Mouse (Mus musculus): ENCODE measurements around the gene Acrbp. TPM values are rescaled to one million over a fixed set of nuclear protein-coding genes. Genes with fewer than 3 reads are reported as not detected.

Gene Acrbp
- total RNA-seq, 2 experiments from 2014 or later: 2.5 to 2.7 TPM

DNA sequence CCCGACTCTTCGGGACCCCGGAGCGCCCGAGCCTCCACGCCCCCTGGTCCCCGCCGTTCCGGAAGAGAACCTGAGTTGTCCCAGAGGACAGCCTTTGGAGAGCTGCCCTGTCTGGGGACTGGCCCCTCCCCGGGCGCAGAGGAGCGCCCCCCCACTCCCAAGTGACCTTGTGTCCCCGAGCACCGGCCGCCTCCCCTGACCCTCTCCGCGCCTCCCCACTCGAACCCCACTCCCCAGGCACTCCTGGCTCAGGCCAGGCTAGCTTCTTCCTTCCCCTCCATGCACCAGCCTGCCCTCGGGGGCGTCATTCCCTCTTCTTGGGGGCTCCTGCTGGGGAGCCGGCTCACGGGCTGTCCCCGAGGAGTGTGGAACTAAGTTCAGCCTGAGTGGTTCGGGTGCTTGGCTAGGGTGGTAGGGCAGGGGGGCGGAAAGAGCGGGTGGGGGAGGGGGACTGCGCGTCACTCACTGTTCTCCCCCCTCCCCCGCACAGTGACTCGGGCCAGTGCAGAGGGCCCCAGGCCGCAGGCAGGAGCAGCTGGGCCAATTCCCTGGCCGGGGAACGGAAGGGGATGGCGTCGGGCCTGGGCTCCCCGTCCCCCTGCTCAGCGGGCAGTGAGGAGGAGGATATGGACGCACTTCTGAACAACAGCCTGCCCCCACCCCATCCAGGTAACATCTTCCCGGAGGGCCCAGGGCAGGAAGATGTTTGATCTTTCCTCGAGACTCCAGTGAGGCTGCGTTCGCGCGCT, 47.3 kb downstream of the Acrbp start:
- peak; percentile 58 to 61 for DNase-seq
- intact Hi-C loops (cut with DNase I): no loop called here

DNA sequence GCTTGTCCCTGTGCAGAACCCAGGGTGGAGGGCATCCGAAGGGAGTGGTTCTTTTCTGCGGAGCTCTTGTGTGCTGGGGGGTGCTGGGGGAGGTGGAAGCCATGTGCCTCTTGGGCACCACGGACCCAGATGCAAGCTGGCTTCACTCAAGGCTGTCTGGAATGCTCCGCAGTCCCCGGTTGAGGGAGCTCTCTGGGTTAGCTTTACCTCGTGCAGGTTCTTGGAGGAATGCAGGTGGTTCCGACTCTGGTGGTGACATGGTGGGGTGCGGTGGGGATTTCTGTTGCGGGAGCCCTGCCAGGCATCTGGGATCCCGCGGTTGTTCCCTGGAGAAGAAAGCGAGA, 47.8 kb downstream of the Acrbp start:
- intact Hi-C loops (cut with DNase I): no loop called here

DNA sequence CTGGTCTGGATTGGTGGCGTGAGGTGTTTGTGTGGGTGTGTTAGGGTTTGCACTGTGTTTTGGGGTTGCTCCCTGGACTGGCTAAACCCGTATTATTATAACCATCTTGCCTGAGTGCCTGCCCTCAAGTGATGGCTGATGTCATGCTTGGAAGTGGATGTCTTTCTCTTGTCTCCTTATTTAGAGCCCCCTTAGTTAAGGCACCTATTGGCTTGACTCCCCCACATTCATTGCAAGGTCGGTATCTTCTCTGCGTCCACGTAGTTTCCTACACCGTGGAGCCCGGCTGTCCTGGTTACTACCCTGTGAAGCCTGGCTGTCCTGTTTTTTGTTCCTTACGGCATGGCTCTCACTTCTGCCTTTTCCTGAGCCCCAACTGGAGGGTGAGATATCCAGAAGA, 48.5 kb downstream of the Acrbp start:
- no peak for DNase-seq
- intact Hi-C loops (cut with DNase I): no loop called here

More for the DNA sequence above, 47.8 kb downstream of the Acrbp start:
- DNase-seq: no peak

DNA sequence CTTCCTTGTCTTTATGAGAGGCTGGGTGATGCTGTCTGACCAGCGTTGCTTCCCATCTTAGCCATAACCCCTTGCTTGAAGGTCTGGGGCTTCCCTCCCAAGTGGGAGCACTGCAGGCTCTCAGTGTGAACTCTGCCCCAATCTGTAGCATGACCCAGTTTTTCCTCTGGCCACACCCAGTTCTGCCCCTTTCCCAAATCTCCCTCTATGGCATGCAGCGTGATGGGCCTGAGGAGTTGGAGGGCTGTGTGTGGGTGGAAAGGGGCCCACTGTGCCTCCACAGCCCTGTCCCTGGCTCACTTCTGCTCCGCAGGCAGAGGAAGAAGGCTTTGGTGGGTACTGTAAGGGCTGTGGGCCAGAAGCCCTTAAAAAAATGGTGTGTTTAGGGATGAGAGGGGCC, 49.0 kb downstream of the Acrbp start:
- intact Hi-C loops (cut with DNase I): no loop called here
- no peak for DNase-seq

DNA sequence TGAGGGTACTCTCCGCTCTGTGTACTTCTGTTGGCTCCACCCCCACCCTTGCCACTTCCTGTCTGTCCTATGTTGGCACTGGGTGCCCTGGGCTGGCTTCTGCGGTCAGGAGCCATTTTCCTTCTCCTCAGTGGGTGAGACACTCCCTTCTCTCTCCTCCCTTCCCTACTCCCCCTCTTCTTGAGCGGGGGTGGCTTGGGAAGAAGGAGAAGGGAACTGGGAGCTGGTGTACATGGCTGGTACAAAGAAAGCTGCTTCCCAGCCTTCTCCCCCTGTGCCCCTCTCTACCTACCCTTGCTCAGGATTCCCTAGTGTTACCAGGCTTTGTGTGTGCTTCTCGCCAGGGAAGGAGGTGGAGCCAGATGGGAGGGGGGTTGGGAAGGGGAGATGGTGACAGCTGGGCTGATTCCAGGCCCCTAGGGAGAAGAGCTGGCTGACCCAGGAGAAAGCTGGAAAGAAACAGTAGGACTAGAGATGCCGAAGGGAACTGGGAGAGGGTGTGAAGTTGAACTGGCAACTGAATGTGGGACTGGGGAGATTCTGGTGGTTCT, 50.0 kb downstream of the Acrbp start:
- DNase-seq: no peak
- intact Hi-C loops (cut with DNase I): no loop called here

DNA sequence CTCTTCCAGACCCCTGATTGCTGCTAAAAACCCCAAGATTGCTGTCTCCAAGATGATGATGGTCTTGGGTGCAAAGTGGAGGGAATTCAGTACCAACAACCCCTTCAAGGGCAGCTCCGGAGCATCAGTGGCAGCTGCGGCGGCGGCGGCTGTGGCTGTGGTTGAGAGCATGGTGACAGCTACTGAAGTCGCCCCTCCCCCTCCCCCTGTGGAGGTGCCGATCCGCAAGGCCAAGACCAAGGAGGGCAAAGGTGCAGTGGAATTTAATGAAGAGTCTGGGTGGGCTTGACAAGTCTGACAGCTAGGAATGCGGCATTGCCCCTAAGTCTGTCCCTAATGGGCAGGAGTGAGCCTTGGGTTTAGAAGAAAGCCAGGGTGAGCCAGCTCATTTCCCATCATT, 52.0 kb downstream of the Acrbp start:
- DNase-seq: no peak
- intact Hi-C loops (cut with DNase I): loop anchor here (5.0 kb wide), 1 partner anchor 36 kb away; no protein-coding TSS in a partner anchor

DNA sequence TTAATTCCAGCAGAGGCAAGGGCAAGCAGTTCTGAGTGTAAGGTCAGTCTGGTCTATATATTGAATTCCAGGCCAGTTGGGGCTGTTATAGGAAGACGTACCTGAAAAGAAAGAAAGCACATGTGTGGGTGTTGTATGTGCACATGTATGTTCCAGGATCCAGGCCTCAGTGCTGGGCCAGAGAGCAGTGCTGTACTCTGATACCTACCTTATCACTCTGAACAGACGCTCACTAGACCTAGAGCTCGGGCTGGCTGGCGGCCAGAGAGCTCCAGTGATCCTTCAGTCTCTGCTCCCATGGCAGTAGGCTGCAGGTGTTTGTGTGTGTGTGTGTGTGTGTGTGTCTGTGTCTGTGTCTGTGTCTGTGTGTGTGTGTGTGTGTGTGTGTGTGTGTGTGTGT, 54.7 kb downstream of the Acrbp start:
- intact Hi-C loops (cut with DNase I): loop anchor here (5.0 kb wide), 1 partner anchor 33 kb away; no protein-coding TSS in a partner anchor
- DNase-seq: no peak

DNA sequence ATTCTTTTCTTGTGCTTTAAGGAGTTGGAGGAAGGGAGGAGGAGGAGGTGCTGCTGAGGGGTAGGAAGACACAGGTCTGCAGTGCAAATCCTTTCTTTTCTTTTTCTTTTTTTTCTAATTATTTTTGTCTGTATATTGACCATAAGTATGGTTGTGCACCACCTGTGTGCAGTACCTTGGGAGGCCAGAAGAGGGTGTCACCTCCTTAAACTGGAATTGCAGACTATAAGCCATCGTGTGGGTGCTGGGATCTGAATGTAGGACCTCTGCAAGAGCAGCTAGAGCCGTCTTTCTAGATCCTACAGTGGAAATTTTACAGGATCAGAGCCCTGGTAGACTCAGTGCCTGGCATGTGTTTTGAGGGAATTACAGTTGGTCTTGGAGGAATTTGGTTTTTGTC, 58.2 kb downstream of the Acrbp start:
- no peak for DNase-seq
- intact Hi-C loops (cut with DNase I): no loop called here

DNA sequence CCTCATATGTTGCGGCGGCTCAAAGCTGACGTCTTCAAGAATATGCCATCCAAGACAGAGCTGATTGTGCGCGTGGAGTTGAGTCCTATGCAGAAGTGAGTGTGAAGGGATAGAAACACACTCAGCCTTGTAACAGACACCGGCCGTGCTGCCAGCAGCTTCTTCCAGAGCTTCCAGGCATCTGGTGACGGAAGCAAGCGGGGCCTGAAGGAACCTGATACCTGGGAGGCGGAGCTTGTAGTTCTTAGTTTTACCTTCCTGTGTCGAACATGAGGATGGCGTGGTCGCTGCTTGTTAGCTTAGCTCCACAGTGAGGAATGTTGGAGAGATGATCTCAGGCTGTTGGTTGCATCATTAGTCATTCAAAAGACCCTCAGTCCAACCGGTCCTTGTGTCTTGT, 59.9 kb downstream of the Acrbp start:
- intact Hi-C loops (cut with DNase I): no loop called here
- no peak for DNase-seq

DNA sequence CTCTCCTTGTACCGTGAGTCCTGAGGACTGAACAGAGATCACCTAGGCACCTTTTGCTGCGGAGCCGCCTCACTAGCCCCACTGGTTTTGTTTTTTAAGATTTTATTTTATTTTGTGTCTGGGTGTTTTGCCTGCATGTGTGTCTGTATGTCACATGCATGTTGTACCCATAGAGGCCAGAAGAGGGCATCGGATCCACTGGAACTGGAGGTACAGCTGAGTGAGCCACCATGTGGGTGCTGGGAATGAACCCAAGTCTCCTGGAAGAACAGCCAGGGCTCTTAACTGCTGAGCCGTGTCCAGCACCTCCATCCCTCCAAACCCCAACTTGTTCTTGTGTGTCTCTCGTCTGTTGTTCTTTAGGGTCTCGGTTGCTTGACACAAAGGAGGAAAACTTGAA, 61.4 kb downstream of the Acrbp start:
- DNase-seq: peak in 1 of 2 experiments; percentile 30
- intact Hi-C loops (cut with DNase I): no loop called here

DNA sequence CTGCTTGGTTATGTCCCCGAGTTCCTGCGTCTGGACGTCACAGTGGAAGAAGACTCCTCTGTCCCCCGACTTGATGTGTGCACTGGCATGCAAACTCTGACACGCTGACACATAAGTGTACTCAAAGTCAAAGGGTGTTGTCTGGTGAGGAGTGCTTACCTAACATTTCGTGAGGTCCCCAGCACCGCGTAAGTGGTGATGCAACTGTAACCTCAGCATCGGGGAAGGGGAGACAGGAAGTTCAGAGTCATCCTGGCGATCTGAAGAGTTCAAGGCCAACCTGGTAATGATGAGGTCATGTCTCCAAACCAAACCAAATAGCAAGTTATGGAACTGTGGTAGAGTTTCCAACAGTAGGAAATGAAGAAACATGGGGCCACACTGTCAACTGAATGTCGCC, 63.1 kb downstream of the Acrbp start:
- DNase-seq: no peak
- intact Hi-C loops (cut with DNase I): no loop called here

Small RNA genes within 50 kb of the gene (microRNA-seq; reads per million reads assigned to microRNA genes)
- gene Mir7045: 0 reads per million in 2 experiments

Other genes with a start within 250 kb of the Acrbp start
- gene Spsb2, start 241.0 kb upstream of the Acrbp start, total RNA-seq (2021): 1 to 10 TPM; 2.3 to 2.5 TPM
- 1,000 to 10,000 TPM; 2,608 to 3,105 TPM for gene Tpi1, start 235.4 kb upstream of the Acrbp start, total RNA-seq (2021)
- 10 to 100 TPM; 41.7 to 43.2 TPM for gene Usp5, start 220.2 kb upstream of the Acrbp start, total RNA-seq (2021)
- gene Cdca3, start 220.1 kb upstream of the Acrbp start, total RNA-seq (2021): 1 to 10 TPM; 1.5 to 1.8 TPM
- gene Gnb3, start 209.4 kb upstream of the Acrbp start, total RNA-seq (2021): 1 to 10 TPM; 1.2 to 1.6 TPM
- gene P3h3, start 191.9 kb upstream of the Acrbp start, total RNA-seq (2021): 1 to 10 TPM; 7.5 to 7.9 TPM
- under 1 TPM; 0.12 to 0.23 TPM for gene Gpr162, start 185.7 kb upstream of the Acrbp start, total RNA-seq (2021)
- 1 to 10 TPM in 1 of 2 experiments, not detected in 1; 2.8 TPM for gene Cd4, start 161.5 kb upstream of the Acrbp start, total RNA-seq (2021)
- under 1 TPM in 1 of 2 experiments, not detected in 1; 0.25 TPM for gene Lag3, start 138.0 kb upstream of the Acrbp start, total RNA-seq (2021)
- 100 to 1,000 TPM; 101 to 129 TPM for gene Ptms, start 129.6 kb upstream of the Acrbp start, total RNA-seq (2021)
- gene Mlf2, start 118.3 kb upstream of the Acrbp start, total RNA-seq (2021): 100 to 1,000 TPM; 201 to 209 TPM
- gene Cops7a, start 84.2 kb upstream of the Acrbp start, total RNA-seq (2021): 100 to 1,000 TPM in 1 of 2 experiments, 10 to 100 TPM in 1; 98.3 to 107 TPM
- gene Pianp, start 53.0 kb upstream of the Acrbp start, total RNA-seq (2021): 1 to 10 TPM in 1 of 2 experiments, under 1 TPM in 1; 0.10 to 1.3 TPM
- 10 to 100 TPM; 20.3 to 22.8 TPM for gene Zfp384, start 40.5 kb upstream of the Acrbp start, total RNA-seq (2021)
- gene Ing4, start 9.9 kb upstream of the Acrbp start, total RNA-seq (2021): 10 to 100 TPM; 26.4 to 31.1 TPM
- gene Lpar5, start 18.2 kb downstream of the Acrbp start, total RNA-seq (2021): not detected
- 10 to 100 TPM; 67.6 to 72.2 TPM for gene Chd4, start 46.3 kb downstream of the Acrbp start, total RNA-seq (2021)
- 10 to 100 TPM; 14.6 to 19.0 TPM for gene Nop2, start 82.2 kb downstream of the Acrbp start, total RNA-seq (2021)
- 10 to 100 TPM; 11.6 to 12.3 TPM for gene Iffo1, start 95.6 kb downstream of the Acrbp start, total RNA-seq (2021)
- over 10,000 TPM; 11,568 to 13,182 TPM for gene Gapdh, start 116.8 kb downstream of the Acrbp start, total RNA-seq (2021)
- 10 to 100 TPM in 1 of 2 experiments, 1 to 10 TPM in 1; 8.0 to 13.7 TPM for gene Ncapd2, start 142.0 kb downstream of the Acrbp start, total RNA-seq (2021)
- 100 to 1,000 TPM; 212 to 225 TPM for gene Mrpl51, start 142.1 kb downstream of the Acrbp start, total RNA-seq (2021)
- gene Vamp1, start 165.9 kb downstream of the Acrbp start, total RNA-seq (2021): 10 to 100 TPM; 16.6 to 17.4 TPM
- 1 to 10 TPM; 2.1 to 2.3 TPM for gene Tapbpl, start 182.2 kb downstream of the Acrbp start, total RNA-seq (2021)
- gene Cd27, start 187.3 kb downstream of the Acrbp start, total RNA-seq (2021): 1 to 10 TPM in 1 of 2 experiments, under 1 TPM in 1; 0.57 to 1.5 TPM
- not detected for gene Tuba3a, start 236.4 kb downstream of the Acrbp start, total RNA-seq (2021)

All from gastrocnemius, postnatal 36 days (tissue).